Mouse (Mus musculus) natural killer cell, adult 2 months (primary cell): ENCODE data around the gene Prkn.

Experiments
- DNase-seq, 2 experiments: peaks; one replicate each; pipeline ENCODE4 v3.0.0; 2022; ENCODE audit warnings: low spot score in 2 of 2

Prkn gene

GRCm38 (mm10) chr17:10840148-10840707 lies at the start of gene Prkn, which contains the start of gene Pacrg:
Prkn (plus strand) TSS chr17:10840384.
Pacrg (minus strand) TSS chr17:10840311.
- DNase-seq, result peak; percentile 98

- no peak for DNase-seq
Measured at GRCm38 (mm10) chr17:10791661-10792060, 48.5 kb upstream of the Prkn start.

GRCm38 (mm10) chr17:10806692-10807091 lies 33.5 kb upstream of the Prkn start:
- no peak for DNase-seq

GRCm38 (mm10) chr17:10807261-10807998 lies 32.8 kb upstream of the Prkn start:
- no peak for DNase-seq

- no peak for DNase-seq
Measured at GRCm38 (mm10) chr17:10808571-10808970, 31.6 kb upstream of the Prkn start.

GRCm38 (mm10) chr17:10818971-10819370 lies 21.2 kb upstream of the Prkn start:
- no peak for DNase-seq

GRCm38 (mm10) chr17:10840731-10841201 lies 582 bp downstream of the Prkn start:
- DNase-seq, result peak; percentile 56 to 59

- DNase-seq, result no peak
Measured at GRCm38 (mm10) chr17:10854207-10854606, 14.0 kb downstream of the Prkn start.

- no peak for DNase-seq
Measured at GRCm38 (mm10) chr17:10874208-10875187, 34.3 kb downstream of the Prkn start.

- no peak for DNase-seq
Measured at GRCm38 (mm10) chr17:10878986-10879385, 38.8 kb downstream of the Prkn start.

- no peak for DNase-seq
Measured at GRCm38 (mm10) chr17:10882260-10882659, 42.1 kb downstream of the Prkn start.

GRCm38 (mm10) chr17:10887924-10888323 lies 47.7 kb downstream of the Prkn start:
- no peak for DNase-seq

GRCm38 (mm10) chr17:10901686-10902228 lies 61.6 kb downstream of the Prkn start:
- DNase-seq, result no peak

GRCm38 (mm10) chr17:10936698-10937097 lies 96.5 kb downstream of the Prkn start:
- no peak for DNase-seq

- DNase-seq, result no peak
Measured at GRCm38 (mm10) chr17:10937844-10938243, 97.7 kb downstream of the Prkn start.

- no peak for DNase-seq
Measured at GRCm38 (mm10) chr17:10938755-10939154, 98.6 kb downstream of the Prkn start.

GRCm38 (mm10) chr17:10946552-10946951 lies 106.4 kb downstream of the Prkn start:
- no peak for DNase-seq

GRCm38 (mm10) chr17:10947614-10948013 lies 107.4 kb downstream of the Prkn start:
- DNase-seq, result no peak

GRCm38 (mm10) chr17:10959066-10959864 lies 119.1 kb downstream of the Prkn start:
- DNase-seq, result no peak

GRCm38 (mm10) chr17:10962151-10962550 lies 122.0 kb downstream of the Prkn start:
- no peak for DNase-seq

- DNase-seq, result no peak
Measured at GRCm38 (mm10) chr17:10982136-10982535, 142.0 kb downstream of the Prkn start.
